Mouse (Mus musculus) mouse trophoblast stem cell (cell line): Measurements from ENCODE around the gene Gm10645.

Experiments
- in situ Hi-C, 2 experiments: fragments of 300-500 bp; cut with MseI, MboI; formaldehyde crosslinking; loops; 2 replicates in 1 of 2; 3 replicates in 1 of 2; pipeline ENCODE4 v1.15.1; 2025

Gene Gm10645

DNA sequence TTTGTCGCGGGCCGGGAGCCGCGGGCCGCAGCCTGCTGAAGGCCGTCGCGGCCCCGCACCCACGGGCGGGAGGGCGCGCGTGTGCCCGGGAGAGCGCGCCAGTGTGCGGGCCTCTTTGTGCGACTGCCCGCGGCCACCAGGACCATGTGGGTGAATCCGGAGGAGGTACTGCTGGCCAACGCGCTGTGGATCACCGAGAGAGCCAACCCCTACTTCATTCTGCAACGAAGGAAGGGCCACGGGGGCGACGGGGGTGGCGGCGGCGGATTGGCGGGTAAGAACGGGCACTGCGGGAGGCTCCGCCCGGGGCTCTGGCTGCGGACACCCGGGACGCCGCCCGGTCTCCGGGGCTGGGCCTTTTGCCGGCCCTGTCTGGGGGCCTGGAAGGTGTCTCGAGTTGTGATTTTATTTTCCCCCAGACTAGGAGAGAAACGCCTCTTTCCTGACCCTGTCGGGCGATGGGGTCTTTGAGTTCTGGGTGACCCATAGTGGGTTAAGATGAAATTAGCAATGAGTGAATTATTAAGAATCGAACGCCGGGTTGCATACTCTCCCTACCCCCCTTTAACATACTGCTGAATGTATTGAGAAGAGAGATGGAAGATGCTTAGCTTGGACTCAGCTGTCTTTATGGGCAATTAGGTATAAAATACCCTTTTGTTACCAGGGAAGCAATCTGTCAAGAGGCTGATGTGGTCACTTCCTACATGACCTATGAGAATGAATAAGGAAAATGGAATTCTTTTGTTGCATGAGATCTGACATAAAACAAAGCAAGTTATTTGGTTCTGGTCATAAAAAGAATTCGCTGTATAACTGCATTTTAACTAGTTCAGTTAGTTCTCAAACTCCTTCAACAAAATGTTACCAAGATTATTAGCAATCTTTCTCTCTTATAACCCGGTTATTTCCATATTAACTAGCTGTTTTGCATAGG is at the start of gene Gm10645:
Gene Gm10645 (minus strand): TSS at position 240 of the 937 bp plus-strand sequence.
- in situ Hi-C loops, result no loop called here

DNA sequence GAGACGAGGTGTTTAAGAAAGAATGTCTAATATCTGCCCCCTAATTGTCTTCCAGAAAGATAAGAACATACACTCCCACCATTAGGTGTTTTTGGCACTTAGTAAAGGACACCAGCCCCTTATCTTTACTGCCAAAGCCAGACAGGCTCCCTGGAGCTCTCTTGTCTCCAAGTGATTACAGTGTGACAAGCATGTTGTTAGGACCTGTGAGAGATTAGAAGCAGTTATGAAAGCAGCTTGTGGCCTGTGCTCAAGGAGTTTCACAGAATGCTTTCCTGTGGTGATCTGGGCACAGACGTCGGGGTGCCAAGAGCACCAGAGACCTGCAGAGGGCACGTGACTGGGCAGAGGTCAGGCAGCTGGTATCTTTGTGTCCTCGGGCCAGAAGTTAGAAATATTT is 49.1 kb upstream of the Gm10645 start:
- in situ Hi-C loops, result no loop called here

DNA sequence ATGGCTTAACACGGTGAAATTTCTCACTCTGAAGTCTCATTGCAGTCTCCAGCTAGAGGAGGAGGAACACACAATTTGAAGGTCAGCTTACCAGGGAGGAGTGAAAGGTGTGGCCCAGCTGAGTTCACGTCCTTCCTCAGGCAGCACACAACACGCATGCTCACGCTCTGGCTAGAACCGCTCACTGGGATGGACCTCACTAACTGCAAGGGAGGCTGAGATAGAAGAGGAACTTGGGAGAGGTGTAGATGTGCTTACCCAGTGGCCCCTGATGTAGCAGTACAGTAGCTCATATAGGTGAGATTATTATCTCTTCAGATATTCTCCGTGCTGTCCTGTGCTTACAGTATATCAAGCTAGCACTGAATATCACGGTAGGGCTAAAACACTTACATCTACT is 44.7 kb upstream of the Gm10645 start:
- in situ Hi-C loops, result no loop called here

DNA sequence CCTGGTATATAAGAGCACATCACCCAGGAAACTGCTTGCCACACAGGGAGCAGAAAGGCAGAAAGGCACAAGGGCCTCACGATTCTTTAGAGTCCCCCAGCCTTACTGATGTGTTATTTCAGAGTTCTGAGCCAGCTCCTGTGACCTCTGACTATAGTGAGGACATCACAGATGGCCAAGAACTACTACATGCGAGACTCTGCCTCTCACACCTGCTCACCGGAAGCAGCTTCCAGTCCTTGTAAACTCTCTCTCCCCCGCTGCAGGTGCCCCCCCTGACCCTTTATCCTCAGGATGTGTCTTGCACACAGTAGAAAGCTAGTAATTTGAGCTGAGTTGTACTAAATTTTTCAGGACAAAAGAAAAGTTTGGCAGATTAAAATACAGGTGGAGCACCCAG is 43.6 kb upstream of the Gm10645 start:
- in situ Hi-C loops, result no loop called here

DNA sequence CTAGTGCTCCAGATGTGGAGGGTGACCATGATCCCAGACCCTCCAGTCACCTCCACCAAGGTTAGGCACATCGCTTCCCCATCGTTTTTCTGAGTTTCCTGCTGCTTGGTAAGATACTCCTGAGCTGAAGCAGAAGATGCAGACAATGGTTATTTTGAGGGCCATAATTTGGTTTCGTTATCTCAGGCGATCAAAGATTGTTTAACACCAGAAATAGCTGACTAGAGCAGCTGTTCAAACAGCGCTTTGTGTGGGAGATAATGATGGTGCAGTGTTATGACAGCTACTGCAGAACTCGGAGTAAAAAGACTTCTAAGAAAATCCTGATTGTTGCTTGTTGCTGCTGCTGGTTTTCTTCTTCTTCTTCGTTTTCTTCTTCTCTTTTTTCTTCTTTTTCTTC is 39.9 kb upstream of the Gm10645 start:
- in situ Hi-C loops, result no loop called here

DNA sequence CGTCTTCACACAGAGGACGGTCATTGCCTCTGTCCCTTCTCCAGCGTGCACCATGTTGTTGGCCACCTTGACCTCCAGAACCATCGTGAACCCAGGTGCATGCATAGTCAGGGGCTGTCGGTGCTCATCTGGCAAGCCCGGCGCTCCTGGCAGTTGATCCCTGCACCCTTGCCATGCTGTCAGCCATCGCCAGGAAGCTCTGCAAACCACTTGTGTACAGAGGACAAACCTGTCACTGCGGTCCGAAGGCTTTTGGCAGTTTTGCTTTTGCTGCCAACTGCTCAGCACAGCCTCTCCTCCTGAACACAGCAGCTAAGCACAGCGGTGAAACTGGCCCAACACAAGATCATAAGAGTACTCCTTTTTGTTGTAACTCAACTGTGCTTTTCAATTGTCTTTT is 37.0 kb upstream of the Gm10645 start:
- in situ Hi-C loops, result no loop called here

DNA sequence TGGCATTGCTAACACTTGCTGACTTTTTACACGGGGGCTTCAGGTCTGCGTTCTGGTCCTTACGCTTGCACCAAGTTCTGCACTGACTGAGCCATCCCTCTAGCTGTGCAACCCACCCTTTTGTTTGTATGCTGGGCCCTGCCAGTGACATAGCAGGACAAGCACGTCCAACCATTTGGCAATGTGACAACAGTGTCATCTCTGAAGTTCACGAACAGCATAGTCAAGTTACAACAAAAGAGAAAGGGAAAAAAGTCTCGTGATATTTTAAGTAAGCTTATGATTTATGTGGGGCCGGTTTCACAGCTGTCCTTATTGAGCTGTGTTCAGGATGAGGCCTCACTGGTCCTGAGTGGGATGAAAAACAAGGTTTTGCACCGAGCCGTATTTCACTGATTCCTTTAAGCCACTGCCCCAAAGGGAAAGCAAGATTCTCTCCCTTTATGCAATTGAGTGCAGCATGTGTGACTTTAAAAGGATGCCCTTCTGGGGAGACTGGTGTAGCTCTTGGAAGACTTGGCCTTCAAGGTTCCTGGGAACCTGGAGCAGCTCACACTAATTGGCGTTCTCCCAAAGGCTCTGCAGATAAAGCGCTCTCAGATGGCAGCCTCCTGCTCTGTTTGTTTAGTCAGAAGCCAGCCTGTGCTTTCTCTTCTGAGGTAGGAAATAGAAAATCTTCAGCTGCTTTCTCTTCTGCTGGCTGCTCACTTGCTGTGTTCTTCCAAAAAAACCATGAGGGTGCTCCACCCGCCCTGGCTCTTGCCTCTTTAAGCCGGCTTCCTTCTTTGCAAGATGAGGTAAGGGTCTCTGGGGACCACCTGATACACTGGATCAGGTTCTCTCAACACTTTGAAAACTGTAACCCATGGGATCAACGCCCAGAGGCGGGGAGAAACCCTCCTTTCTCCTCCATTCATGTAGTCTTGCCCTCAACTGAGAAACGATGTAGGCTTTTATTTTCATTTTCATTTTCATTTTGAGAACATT is 34.5 kb upstream of the Gm10645 start:
- in situ Hi-C loops, result no loop called here

DNA sequence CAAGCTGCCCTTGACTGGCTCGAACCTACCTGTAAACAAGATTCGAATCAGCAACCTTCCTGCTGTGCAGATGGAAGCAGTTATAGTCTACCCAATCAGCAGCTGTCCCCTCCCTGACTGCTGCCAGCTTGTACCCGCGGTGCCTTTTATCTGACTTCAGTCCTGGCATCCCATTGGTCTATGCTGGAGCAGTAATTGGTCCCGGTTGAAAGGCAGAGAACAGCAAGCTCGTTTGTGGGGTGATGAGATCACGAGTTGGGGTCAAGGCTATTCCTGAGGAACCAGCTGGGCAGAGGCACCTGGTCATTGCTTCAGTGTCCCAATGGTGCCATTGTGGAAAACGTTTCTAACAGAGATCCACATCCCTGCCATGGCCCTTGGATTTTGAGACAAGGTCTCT is 33.7 kb upstream of the Gm10645 start:
- in situ Hi-C loops, result no loop called here

DNA sequence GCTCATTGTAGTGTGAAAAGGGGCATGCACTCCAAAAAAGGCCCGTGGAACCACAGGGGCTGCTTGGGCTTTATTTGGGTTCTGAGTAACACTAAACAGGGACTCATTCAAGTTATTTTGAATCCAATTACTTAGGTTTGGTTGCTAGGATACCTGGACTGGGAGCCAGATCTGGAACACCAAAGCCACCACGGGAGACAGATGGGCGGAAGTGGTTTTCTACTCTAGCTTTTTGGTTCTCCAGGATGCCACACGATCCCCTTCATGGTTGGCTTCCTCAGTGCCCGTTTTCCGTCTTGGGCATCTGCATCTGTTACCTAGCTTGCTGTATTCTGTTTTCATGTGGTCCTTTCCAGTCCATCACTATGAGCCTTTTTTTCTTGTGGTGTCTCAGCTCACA is 30.1 kb upstream of the Gm10645 start:
- in situ Hi-C loops, result no loop called here

DNA sequence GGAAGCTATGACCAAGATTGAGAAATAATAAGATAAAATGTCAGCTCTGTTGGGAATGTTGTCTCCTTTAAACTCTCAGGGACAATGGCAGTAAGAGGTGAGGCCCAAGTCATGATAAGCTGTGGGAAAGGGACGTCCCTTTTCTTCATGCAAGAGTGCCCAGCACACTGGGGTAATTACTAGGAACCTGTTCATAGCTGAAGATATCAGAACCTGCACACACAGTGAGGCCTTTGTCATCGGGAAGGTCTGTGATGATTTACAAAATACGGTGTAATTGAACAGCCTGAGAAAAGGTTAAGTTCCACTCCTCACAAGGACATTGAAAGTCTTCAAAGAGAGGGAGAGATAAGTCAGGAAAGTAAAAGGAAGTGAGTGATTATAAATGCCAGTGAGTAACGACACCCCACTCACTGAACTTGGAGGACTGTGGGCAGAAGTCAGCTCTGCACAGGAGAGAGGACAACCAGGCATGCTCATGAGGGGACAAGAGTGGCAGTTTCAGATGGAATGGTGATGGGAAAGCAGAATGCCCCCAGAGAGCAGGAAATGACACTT is 23.6 kb upstream of the Gm10645 start:
- in situ Hi-C loops, result no loop called here

DNA sequence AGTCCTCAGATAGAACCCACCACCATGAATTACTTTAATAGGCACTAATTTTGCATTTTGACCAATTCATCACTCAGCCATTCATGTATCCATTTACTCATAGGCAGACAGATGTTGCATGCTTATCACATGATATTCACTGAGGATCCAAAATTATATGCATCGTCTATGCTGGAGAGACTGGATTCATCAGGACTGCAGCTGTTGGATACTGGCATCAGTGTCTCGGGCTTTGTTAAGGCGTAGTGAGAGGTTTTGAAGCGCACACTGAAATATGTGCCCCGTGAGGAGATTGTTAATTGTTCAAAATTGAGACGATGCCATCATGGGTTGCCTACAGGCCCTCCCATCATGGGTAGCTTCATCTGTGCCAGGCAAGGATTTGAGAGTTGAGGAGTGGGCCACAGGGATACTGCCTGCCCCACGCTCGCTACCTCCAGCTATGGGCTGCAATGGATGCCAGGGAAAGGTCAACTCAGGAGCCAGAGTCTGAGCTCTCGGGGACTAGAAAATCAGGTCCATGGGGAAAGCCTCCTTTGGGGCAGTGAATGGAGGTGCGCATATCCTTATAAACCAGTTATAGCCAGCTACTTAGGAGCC is 21.5 kb upstream of the Gm10645 start:
- in situ Hi-C loops, result no loop called here

DNA sequence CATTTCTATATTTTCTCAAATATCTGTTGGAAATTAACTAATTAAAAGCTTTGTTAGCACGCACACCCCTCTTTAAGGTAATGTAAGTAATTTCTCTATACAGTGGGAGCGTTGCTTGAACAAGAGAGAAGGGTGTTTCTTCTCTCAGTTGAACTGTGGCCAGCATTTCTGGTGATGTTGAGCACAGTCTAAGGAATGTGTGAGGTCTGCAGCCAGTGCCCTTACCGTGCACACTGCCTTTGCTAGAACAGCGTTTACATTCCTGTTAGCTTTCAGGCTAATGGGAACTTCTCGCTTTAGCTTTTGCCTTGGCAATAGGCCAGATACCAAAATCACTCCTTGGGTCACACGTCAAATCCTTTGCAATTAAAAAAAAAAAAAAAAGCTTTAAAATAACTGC is 20.4 kb upstream of the Gm10645 start:
- in situ Hi-C loops, result no loop called here

DNA sequence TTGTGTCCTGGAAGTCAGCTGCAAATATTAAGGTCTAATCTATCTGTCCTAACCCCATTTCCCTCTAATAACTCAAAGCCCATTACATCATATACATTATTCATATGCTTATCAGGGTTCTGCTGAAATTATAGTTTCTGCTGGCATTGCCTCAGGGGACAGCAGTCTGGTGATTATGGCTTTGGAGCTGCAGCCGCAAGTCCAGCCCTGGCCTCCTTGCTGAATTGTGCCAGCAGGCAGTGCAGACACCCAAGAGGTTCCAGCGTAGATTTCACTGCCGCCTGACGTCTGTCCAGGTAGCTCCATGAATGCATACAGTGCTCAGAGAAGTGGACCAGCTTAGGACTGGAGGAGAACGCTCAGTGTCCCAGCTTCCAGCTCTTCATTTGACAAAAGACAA is 16.8 kb upstream of the Gm10645 start:
- in situ Hi-C loops, result no loop called here

DNA sequence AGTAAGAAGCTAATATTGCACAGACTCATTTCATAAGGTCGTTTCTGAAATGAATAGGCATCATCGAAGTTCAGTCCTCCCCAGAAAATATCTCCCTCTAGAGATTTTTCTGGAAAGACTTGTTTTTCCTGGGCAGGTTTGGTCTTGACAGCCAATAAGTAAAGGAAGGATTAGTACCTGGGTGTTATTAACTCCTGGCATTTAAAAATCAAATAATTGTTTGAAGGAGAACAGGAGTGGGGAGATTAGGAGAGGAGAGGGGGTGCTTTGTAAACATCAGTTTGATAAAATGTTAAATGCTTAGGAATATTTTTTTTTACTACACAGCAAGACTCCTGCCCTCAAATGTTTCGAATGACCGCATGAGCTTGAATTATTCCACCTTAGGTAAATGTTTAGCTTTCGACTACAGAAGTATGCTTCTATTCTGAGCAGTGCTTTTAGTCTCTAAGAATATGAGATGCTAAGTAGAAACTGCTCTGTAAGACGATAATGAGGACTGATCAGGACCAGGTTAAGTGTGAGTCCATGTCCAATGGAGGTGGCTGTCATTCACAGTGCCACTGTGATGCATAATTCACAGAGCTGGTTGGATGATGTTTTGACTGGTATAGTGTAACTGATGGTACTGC is 16.0 kb upstream of the Gm10645 start:
- in situ Hi-C loops, result no loop called here

DNA sequence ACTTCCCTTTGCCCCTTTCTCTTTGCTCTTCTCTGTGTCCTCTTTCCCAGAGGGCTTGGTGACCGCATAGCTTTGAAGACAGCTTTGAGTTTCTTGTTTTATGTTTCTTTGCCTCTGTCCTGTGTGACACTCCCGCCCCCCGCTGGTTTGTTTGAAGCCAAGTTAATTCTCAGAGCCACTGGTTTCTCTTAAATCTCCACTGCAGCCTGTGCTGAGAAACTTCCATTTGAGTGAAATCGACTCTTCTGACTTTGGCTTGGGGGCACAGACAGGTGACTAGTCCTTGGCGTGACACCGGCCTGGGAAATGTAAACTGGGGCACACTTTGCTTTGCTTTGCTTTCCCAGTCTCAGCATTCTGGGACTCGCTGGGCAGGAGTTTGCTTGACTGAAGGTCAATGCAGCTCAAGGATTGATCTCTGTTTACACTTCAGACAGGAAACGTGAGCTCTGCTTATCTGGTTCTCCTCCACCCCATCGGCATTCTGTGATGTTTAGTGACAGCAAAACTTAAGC is 12.3 kb upstream of the Gm10645 start:
- in situ Hi-C loops, result no loop called here

DNA sequence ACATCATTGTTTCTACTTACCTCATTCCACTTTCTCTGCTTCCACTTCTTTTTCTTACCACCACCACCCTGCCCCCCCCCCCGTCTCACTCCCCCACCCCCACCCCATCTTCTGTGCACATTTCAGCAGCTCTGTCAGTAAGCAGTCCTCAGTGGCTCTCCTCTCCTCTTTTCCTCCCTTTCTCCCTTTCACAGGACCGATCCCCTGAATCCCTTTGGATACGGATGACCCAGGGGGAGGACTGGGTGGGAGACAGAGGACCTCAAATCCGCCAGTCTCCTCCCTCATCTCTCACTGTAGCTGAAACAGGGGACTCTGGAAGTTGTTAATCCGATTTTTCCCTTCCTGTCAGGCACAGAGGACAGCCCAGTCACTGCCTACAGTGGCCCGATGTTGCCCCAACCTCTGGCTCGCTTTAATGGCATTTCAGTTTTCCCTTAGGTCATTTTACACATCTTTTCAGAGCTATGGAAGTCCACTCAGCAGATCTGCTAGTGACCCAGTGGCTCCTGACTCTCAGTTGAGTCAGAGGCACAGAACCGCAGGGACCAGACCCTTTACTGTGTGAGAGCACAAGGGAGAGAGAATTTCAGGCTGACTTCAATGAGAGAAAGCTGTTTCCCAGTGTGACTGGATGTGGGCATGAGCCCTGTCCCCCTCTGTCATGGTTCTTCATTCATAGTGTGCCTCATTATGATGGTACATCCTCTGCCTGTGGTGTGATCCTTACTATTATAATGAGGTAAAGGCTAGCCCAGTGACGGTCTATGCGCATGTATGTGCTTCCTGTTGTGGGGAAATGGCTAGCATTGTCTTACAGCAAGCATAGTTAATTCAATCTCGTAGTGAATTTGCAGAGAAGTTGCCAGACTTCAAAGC is 11.6 kb upstream of the Gm10645 start:
- in situ Hi-C loops, result no loop called here

DNA sequence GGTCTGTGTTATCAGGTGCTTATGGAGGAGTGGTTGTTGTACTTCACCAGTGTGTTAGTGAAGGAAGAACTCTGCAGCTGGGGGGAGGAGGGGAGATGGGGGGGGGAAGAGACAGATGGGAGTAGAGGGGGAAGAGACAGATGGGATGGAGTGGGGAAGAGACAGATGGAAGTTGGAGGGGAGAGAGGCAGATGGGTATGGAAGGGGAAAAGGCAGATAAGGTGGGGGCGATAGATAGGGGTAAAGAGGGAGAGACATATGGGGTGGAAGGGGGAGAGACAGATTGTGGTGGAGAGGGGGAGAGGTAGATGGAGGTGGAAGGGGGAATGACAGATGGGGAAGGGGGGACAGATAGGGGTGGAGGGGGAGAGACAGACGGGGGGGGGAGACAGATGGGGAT is 10.8 kb upstream of the Gm10645 start:
- in situ Hi-C loops, result no loop called here

DNA sequence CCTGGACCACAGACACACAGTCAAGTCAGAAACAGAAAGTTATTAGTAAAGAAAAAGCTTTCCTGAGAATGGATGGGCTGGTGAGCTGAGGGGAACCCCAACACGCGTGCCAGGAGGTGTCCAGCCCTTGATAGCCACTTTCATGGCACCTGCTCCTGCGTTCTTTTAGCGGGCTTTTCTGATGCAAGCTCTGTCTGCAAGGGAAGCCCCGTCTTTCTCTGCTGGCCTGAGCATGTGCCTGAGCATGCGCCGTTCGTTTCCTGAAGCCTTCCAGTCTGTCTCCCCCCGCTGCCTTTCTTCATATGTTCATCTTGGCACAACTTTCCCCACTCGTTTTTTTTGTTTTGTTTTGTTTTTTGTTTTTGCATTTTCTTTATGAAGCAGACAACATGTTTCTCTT is 9.7 kb upstream of the Gm10645 start:
- in situ Hi-C loops, result no loop called here

DNA sequence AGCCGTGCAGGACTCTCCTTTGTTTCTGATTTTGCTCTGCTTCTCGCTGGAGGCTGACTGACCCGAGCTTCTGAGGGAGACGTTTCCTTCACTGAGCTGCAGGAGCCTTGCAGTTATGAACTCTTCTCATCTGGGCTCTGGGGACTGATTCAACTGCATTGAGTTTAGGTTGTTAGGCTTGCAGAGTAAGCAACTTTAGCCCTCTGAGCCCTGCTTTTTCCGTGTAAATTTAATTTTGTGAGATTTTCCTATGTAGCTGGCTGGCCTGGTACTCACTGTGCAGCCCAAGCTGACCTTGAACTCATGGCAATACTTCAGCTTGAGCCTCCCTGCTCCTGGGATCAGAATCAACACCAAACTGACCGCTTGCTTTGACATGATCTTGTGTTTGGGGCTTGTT is 4.9 kb upstream of the Gm10645 start:
- in situ Hi-C loops, result no loop called here

DNA sequence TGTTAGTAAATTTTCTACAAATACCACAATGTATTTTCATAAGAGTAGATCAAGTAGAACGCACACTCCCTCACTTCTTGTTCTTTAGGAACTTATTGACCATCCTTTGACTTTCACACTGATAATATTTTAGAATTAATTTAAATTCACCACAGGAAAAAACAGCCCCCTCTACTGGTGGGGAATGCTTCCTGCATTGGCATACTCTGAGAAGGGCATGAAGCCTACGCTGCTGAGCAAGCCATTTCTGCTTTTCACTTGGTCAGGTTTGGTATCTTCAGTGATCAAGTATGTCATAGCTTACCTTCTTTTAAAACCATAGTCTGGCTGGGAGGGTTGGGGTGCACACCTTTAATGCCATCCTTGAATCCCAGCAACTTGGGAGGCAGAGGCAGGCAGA is 3.7 kb upstream of the Gm10645 start:
- in situ Hi-C loops, result no loop called here
